Mouse (Mus musculus): ENCODE measurements around the gene Napa. TPM values are rescaled to one million over a fixed set of nuclear protein-coding genes. Genes with fewer than 3 reads are reported as not detected.

Gene Napa
- polyA plus RNA-seq, 1 experiment from 2014 or later, result 161 TPM

Other genes with a start within 250 kb of the Napa start
- not detected in 2 replicates for gene Crx, start 218.5 kb upstream of the Napa start, polyA plus RNA-seq (2014; fragmentation: Nextera tagmentation; extraction: Ambion mirVana)
- not detected in 2 replicates for gene Crxos, start 215.8 kb upstream of the Napa start, polyA plus RNA-seq (2014; fragmentation: Nextera tagmentation; extraction: Ambion mirVana)
- gene Selenow, start 176.1 kb upstream of the Napa start, polyA plus RNA-seq (2014; fragmentation: Nextera tagmentation; extraction: Ambion mirVana), result 828 and 831 TPM in 2 replicates
- gene Nop53, start 152.4 kb upstream of the Napa start, polyA plus RNA-seq (2014; fragmentation: Nextera tagmentation; extraction: Ambion mirVana), result 120 and 121 TPM in 2 replicates
- gene Ehd2, start 130.9 kb upstream of the Napa start, polyA plus RNA-seq (2014; fragmentation: Nextera tagmentation; extraction: Ambion mirVana), result 37.4 and 43.5 TPM in 2 replicates
- 5.0 and 5.4 TPM in 2 replicates for gene Bicra, start 50.5 kb upstream of the Napa start, polyA plus RNA-seq (2014; fragmentation: Nextera tagmentation; extraction: Ambion mirVana)
- not detected in 2 replicates for gene Zfp541, start 36.6 kb upstream of the Napa start, polyA plus RNA-seq (2014; fragmentation: Nextera tagmentation; extraction: Ambion mirVana)
- 31.2 and 32.0 TPM in 2 replicates for gene Kptn, start 21.4 kb downstream of the Napa start, polyA plus RNA-seq (2014; fragmentation: Nextera tagmentation; extraction: Ambion mirVana)
- 0.15 TPM in 2 replicates for gene Slc8a2, start 31.4 kb downstream of the Napa start, polyA plus RNA-seq (2014; fragmentation: Nextera tagmentation; extraction: Ambion mirVana)
- gene Meis3, start 76.6 kb downstream of the Napa start, polyA plus RNA-seq (2014; fragmentation: Nextera tagmentation; extraction: Ambion mirVana), result 15.1 and 15.5 TPM in 2 replicates
- gene Dhx34, start 123.6 kb downstream of the Napa start, polyA plus RNA-seq (2014; fragmentation: Nextera tagmentation; extraction: Ambion mirVana), result 5.3 and 7.8 TPM in 2 replicates
- gene C5ar2, start 145.7 kb downstream of the Napa start, polyA plus RNA-seq (2014; fragmentation: Nextera tagmentation; extraction: Ambion mirVana), result 0.80 and 0.94 TPM in 2 replicates
- gene C5ar1, start 161.1 kb downstream of the Napa start, polyA plus RNA-seq (2014; fragmentation: Nextera tagmentation; extraction: Ambion mirVana), result 3.3 and 3.7 TPM in 2 replicates
- gene Inafm1, start 175.2 kb downstream of the Napa start, polyA plus RNA-seq (2014; fragmentation: Nextera tagmentation; extraction: Ambion mirVana), result 9.9 and 11.7 TPM in 2 replicates
- gene Ccdc9, start 188.3 kb downstream of the Napa start, polyA plus RNA-seq (2014; fragmentation: Nextera tagmentation; extraction: Ambion mirVana), result 10.6 and 11.2 TPM in 2 replicates
- 3.8 and 5.2 TPM in 2 replicates for gene Bbc3, start 209.9 kb downstream of the Napa start, polyA plus RNA-seq (2014; fragmentation: Nextera tagmentation; extraction: Ambion mirVana)

Data from heart, embryonic 14.5 days (tissue).